Mouse (Mus musculus): Measurements from ENCODE around the gene Pros1. TPM values are rescaled to one million over a fixed set of nuclear protein-coding genes. Genes with fewer than 3 reads are reported as not detected.

Pros1 gene
- polyA plus RNA-seq, 1 experiment from 2014 or later: 60.3 TPM

DNA sequence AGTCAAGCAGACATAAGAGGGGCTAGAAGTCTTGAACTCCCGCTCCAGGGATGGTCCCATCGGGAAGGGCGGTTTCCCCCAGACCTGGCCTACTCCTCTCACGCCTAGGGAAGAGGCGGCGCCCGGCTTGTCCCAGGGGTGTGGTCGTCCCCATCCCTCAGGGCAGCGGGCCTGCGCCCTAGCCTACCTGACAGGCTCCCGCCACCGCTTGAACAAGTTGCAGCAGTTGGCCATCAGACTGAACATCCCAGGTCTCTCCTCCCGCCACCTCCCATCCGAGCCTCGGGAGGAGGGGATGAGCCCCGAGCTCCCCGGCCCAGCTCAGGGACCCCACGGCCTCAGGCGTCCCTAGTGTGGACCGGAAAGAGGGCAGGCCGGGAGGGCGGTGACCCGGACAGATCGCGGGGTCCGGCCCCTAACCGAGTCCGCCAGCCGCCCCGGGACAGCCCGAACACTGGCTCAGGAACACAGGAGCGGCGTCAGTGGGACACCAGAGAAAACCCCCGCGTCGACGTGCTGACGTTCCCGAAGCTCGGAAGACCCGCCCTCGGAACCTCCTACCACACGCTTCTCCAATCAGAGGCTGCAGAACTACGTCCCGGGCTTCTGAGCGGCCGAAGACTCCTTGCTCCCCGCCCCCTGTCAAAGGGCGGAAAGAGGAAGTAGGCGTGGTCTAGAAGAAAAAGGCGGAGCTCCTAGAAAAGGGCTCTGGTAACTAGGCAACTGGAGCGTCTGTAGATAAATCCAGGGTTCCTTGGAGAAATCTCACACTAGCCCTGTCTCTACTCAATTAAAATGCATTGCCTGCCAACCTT lies 7.4 kb upstream of the Pros1 start, which contains the start of gene Arl13b:
Gene Arl13b, minus strand, starts transcription at position 543 of the 815 bp plus-strand sequence.
- ATAC-seq (ENCODE audit: insufficient read depth) (peak; percentile 100), DNase-seq (peak; percentile 99)
- no peak for TF ChIP-seq CTCF (IDR thresholded peaks at IDR 0.05; ENCODE audit: low read depth)
- peak within 1 kb of the TSS; percentile 46; the same call in 1 of the 2 replicates for H3K27ac ChIP-seq (ENCODE audit: low read depth)
- 0 out of 2 replicates have a peak, but pooled peaks cover 9% of the 10 kb centered on the region for H3K4me1 ChIP-seq (ENCODE audit: insufficient read depth)
- no peaks in the 10 kb centered on the region for H3K36me3 ChIP-seq (ENCODE audit: insufficient read depth)
- H3K27me3 ChIP-seq (ENCODE audit: insufficient read depth, low read length): no peaks in the 10 kb centered on the region
- H3K9me3 ChIP-seq (ENCODE audit: low read depth, low read length): no peaks in the 10 kb centered on the region
- peak within 1 kb of the TSS; percentile 68 for H3K9ac ChIP-seq
- H3K4me3 ChIP-seq (ENCODE audit: low read depth, low read length): peak within 1 kb of the TSS; percentile 67
- peak within 1 kb of the TSS; percentile 59 for H3K4me2 ChIP-seq
- WGBS: under 1% methylated on average over 50 of the region's 52 CpGs

DNA sequence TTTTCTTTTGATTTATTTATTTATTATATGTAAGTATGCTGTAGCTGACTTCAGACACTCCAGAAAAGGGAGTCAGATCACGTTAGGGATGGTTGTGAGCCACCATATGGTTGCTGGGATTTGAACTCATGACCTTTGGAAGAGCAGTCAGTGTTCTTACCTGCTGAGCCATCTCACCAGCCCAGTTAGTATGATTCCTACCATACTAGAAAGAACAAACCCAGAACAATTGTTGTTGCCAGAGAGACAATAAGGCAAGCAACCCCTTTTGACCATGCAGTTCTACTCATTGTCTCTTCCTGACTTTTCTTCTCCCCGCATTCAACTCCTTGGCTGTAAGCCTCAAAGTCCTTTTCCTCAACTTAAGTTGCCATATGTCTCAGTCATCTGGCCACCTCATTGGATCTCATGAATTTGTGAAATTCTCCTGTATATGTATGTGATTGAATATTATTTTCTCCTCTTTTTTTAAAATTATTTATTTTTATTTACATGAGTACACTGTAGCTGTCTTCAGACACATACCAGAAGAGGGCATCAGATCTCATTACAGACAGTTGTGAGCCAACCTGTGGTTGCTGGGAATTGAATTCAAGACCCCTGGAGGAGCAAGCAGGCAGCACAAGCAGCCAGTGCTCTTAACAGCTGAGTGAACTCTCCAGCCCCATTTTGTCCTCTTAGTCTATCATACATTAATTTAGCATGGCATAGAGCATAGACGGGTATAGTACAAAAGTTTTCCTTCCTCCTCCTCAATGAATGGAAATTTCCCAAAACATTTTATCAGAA lies 1.4 kb upstream of the Pros1 start:
- WGBS: 80% methylated on average over 3 of the region's 3 CpGs
- H3K27ac ChIP-seq (ENCODE audit: low read depth): no peak overlapping the region
- no peaks in the 10 kb centered on the region for H3K9me3 ChIP-seq (ENCODE audit: low read depth, low read length)

GRCm38 (mm10) chr16:62853611-62854126 lies 438 bp upstream of the Pros1 start:
- DNase-seq (no peak), ATAC-seq (ENCODE audit: insufficient read depth) (peak; percentile 31; the same call in 1 of the 2 replicates)
- no peak for TF ChIP-seq CTCF (IDR thresholded peaks at IDR 0.05; ENCODE audit: low read depth)
- Histone ChIP-seq H3K27me3 (ENCODE audit: insufficient read depth, low read length) (no peaks in the 10 kb centered on the region), H3K4me2 (peak overlapping the region; percentile 81), H3K4me1 (ENCODE audit: insufficient read depth) (no peaks in the 10 kb centered on the region), H3K36me3 (ENCODE audit: insufficient read depth) (no peaks in the 10 kb centered on the region), H3K9me3 (ENCODE audit: low read depth, low read length) (no peaks in the 10 kb centered on the region), H3K27ac (ENCODE audit: low read depth) (peak overlapping the region; percentile 91), H3K4me3 (ENCODE audit: low read depth, low read length) (peak overlapping the region; percentile 63), H3K9ac (peak overlapping the region; percentile 84)
- WGBS: 16% methylated on average over 3 of the region's 3 CpGs

More for the DNA sequence above, 1.4 kb upstream of the Pros1 start:
- Histone ChIP-seq H3K4me2 (no peak overlapping the region), H3K4me1 (ENCODE audit: insufficient read depth) (no peaks in the 10 kb centered on the region), H3K9ac (no peak overlapping the region), H3K36me3 (ENCODE audit: insufficient read depth) (no peaks in the 10 kb centered on the region), H3K27me3 (ENCODE audit: insufficient read depth, low read length) (no peaks in the 10 kb centered on the region), H3K4me3 (ENCODE audit: low read depth, low read length) (no peak overlapping the region)
- DNase-seq (no peak), ATAC-seq (ENCODE audit: insufficient read depth) (no peak)
- TF ChIP-seq CTCF (IDR thresholded peaks at IDR 0.05; ENCODE audit: low read depth): no peak

GRCm38 (mm10) chr16:62855385-62855784 lies 1.3 kb downstream of the Pros1 start:
- no peak overlapping the region for H3K27ac ChIP-seq (ENCODE audit: low read depth)
- TF ChIP-seq CTCF (IDR thresholded peaks at IDR 0.05; ENCODE audit: low read depth): no peak
- H3K4me1 ChIP-seq (ENCODE audit: insufficient read depth): no peaks in the 10 kb centered on the region
- no peaks in the 10 kb centered on the region for H3K9me3 ChIP-seq (ENCODE audit: low read depth, low read length)
- H3K9ac ChIP-seq: no peak overlapping the region
- DNase-seq (peak; percentile 26), ATAC-seq (ENCODE audit: insufficient read depth) (no peak)
- peak overlapping the region; percentile 63; the same call in 1 of the 2 replicates for H3K4me3 ChIP-seq (ENCODE audit: low read depth, low read length)
- no peaks in the 10 kb centered on the region for H3K36me3 ChIP-seq (ENCODE audit: insufficient read depth)
- H3K4me2 ChIP-seq: peak overlapping the region; percentile 81
- no peaks in the 10 kb centered on the region for H3K27me3 ChIP-seq (ENCODE audit: insufficient read depth, low read length)
- WGBS: 34% methylated on average over 6 of the region's 6 CpGs

DNA sequence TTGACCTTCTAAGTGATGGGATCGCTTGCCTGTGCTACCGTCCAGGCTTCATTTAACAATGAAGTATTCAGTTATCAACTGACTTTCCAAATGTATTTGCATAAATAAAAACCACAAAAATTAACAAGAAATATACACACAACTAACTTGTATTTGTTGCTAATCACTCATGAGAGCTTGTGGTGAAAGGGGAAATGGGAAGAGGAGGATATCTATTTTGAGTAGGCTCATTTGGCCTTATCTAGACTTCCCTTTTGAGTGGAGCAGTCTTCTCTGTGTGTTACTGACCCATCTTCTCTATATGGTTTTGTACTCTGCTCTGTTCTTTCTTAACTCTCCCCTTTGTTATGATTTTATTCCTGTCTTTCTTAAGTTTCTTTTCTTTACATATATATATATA lies 2.2 kb downstream of the Pros1 start:
- H3K27ac ChIP-seq (ENCODE audit: low read depth): no peak overlapping the region
- H3K4me1 ChIP-seq (ENCODE audit: insufficient read depth): no peaks in the 10 kb centered on the region
- 92% methylated on average over 2 of the region's 2 CpGs for WGBS
- no peak for ATAC-seq (ENCODE audit: insufficient read depth)
- no peaks in the 10 kb centered on the region for H3K27me3 ChIP-seq (ENCODE audit: insufficient read depth, low read length)
- H3K36me3 ChIP-seq (ENCODE audit: insufficient read depth): no peaks in the 10 kb centered on the region
- no peak for DNase-seq
- no peak overlapping the region for H3K4me3 ChIP-seq (ENCODE audit: low read depth, low read length)
- H3K9ac ChIP-seq: no peak overlapping the region
- TF ChIP-seq CTCF (IDR thresholded peaks at IDR 0.05; ENCODE audit: low read depth): no peak
- no peak overlapping the region for H3K4me2 ChIP-seq
- no peaks in the 10 kb centered on the region for H3K9me3 ChIP-seq (ENCODE audit: low read depth, low read length)

DNA sequence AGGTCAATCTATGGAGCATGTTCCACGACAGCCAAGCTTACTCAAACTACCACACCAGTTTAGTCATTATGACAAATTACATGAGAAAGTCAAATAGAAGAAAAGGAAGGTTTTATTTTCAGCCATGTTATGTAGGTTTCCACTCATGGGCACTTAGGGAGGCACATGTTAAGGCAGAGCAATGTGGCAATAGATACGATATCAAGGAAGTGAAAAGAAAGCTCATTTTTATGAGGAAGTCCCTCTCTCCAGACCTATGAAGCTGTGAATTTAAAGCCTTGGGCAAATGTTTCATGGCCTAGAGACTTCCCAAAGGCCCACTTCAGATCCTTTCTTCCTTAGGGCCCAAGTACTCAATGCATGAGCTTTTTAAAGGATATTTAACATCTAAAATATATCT lies 3.4 kb downstream of the Pros1 start:
- no peaks in the 10 kb centered on the region for H3K27me3 ChIP-seq (ENCODE audit: insufficient read depth, low read length)
- no peaks in the 10 kb centered on the region for H3K36me3 ChIP-seq (ENCODE audit: insufficient read depth)
- H3K4me2 ChIP-seq: no peak overlapping the region
- no peaks in the 10 kb centered on the region for H3K9me3 ChIP-seq (ENCODE audit: low read depth, low read length)
- no peak overlapping the region for H3K27ac ChIP-seq (ENCODE audit: low read depth)
- ATAC-seq (ENCODE audit: insufficient read depth) (no peak), DNase-seq (no peak)
- no peak overlapping the region for H3K9ac ChIP-seq
- no peak overlapping the region for H3K4me3 ChIP-seq (ENCODE audit: low read depth, low read length)
- TF ChIP-seq CTCF (IDR thresholded peaks at IDR 0.05; ENCODE audit: low read depth): no peak
- 88% methylated on average over 2 of the region's 2 CpGs for WGBS
- H3K4me1 ChIP-seq (ENCODE audit: insufficient read depth): no peaks in the 10 kb centered on the region

DNA sequence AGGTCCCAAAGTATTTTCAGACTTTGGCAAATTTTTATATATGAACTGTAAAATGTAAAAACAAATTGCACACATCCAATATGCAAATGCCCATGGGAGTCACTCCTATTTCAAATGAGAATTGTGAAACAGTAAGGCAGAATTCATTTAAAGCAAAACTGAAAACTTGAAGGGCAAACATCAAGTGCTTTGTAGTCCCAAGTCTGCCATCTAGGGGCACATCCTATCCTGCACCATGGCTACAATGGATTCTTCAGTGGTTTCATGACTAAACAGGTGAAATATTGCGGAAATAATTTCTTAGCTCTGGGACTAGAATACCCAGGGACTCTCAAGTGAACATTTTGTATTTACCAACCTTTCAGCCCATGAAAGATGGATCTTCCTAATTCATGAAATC lies 3.9 kb downstream of the Pros1 start:
- no peaks in the 10 kb centered on the region for H3K4me1 ChIP-seq (ENCODE audit: insufficient read depth)
- H3K9me3 ChIP-seq (ENCODE audit: low read depth, low read length): no peaks in the 10 kb centered on the region
- no peaks in the 10 kb centered on the region for H3K27me3 ChIP-seq (ENCODE audit: insufficient read depth, low read length)
- H3K27ac ChIP-seq (ENCODE audit: low read depth): no peak overlapping the region
- peak; percentile 29 for TF ChIP-seq CTCF (IDR thresholded peaks at IDR 0.05; ENCODE audit: low read depth)
- no peak for DNase-seq
- ATAC-seq (ENCODE audit: insufficient read depth): no peak
- no peak overlapping the region for H3K4me2 ChIP-seq
- H3K4me3 ChIP-seq (ENCODE audit: low read depth, low read length): no peak overlapping the region
- no peaks in the 10 kb centered on the region for H3K36me3 ChIP-seq (ENCODE audit: insufficient read depth)
- WGBS: 92% methylated on average over 1 of the region's 1 CpGs
- H3K9ac ChIP-seq: no peak overlapping the region

Measured in lung, embryonic 14.5 days (tissue).